Mouse (Mus musculus) cerebellum, adult 2 months (tissue): Measurements from ENCODE around the gene Grin2a.

Source experiments
- CTCF ChIP-seq: fragments of 200-500 bp; IDR thresholded peaks from 2 replicates; pipeline ENCODE4 v1.5.1; 2011; ENCODE audit warnings: low read depth, mild to moderate bottlenecking, control low read depth, low read length, moderate library complexity, borderline replicate concordance; ENCODE audit not compliant: insufficient read depth
- POLR2A ChIP-seq: fragments of 200-500 bp; IDR thresholded peaks from 2 replicates; pipeline ENCODE4 v1.6.1; 2011; ENCODE audit warnings: low read length, control low read depth, borderline replicate concordance; ENCODE audit not compliant: insufficient read depth

DNA sequence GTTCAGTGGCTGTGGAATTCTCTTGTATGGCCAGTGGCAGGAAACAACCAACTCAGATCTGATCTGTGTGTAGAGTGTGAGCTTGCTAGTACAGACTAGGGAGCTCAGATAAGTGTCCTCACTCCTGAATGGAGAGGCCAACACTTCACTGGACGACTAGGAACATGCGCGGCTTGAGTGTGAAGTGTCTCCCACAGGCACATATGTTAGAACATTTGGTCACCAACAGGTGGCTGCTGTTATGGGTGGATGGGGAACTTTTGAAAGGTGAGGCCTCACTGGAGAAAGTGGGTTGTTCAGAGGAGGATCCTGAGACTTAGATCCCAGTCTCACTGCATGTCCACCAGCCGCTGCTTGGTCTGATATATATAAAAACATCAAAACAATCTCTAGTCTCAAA is 329.5 kb downstream of the Grin2a start:
- TF ChIP-seq CTCF: no peak
- no peak for TF ChIP-seq POLR2A
